Mouse (Mus musculus): ENCODE results near the gene Nfatc4. TPM values are rescaled to one million over a fixed set of nuclear protein-coding genes. Genes with fewer than 3 reads are reported as not detected.

Gene Nfatc4
- polyA plus RNA-seq, 1 experiment = 0.58 TPM

- no peak overlapping the region for H3K27ac ChIP-seq (ENCODE audit: control insufficient read depth, insufficient read depth, low read depth, low read length)
- peaks cover 6% of the 10 kb centered on the region for H3K4me1 ChIP-seq (ENCODE audit: control insufficient read depth, insufficient read depth, low read length)
- peak; percentile 89 for TF ChIP-seq CTCF (IDR thresholded peaks at IDR 0.05; ENCODE audit: control insufficient read depth, insufficient read depth, insufficient replicate concordance, low read depth, low read length)
- TF ChIP-seq POLR2A (IDR thresholded peaks at IDR 0.05; ENCODE audit: control insufficient read depth, low read depth, low read length) = no peak
- no peaks in the 10 kb centered on the region for H3K36me3 ChIP-seq (ENCODE audit: control insufficient read depth, insufficient read depth, low read length)
- H3K4me3 ChIP-seq (ENCODE audit: control insufficient read depth, low read depth, low read length) = no peak overlapping the region
- H3K27me3 ChIP-seq (ENCODE audit: control insufficient read depth, insufficient read depth, low read length) = no peaks in the 10 kb centered on the region
Measured at GRCm38 (mm10) chr14:55781310-55781709, 41.6 kb upstream of the Nfatc4 start.

- no peak for TF ChIP-seq CTCF (IDR thresholded peaks at IDR 0.05; ENCODE audit: control insufficient read depth, insufficient read depth, insufficient replicate concordance, low read depth, low read length)
- no peak for TF ChIP-seq POLR2A (IDR thresholded peaks at IDR 0.05; ENCODE audit: control insufficient read depth, low read depth, low read length)
- H3K27me3 ChIP-seq (ENCODE audit: control insufficient read depth, insufficient read depth, low read length) = no peaks in the 10 kb centered on the region
- H3K27ac ChIP-seq (ENCODE audit: control insufficient read depth, insufficient read depth, low read depth, low read length) = no peak overlapping the region
- no peaks in the 10 kb centered on the region for H3K36me3 ChIP-seq (ENCODE audit: control insufficient read depth, insufficient read depth, low read length)
- no peak overlapping the region for H3K4me3 ChIP-seq (ENCODE audit: control insufficient read depth, low read depth, low read length)
- peaks cover 6% of the 10 kb centered on the region for H3K4me1 ChIP-seq (ENCODE audit: control insufficient read depth, insufficient read depth, low read length)
Measured at GRCm38 (mm10) chr14:55782361-55782960, 40.5 kb upstream of the Nfatc4 start.

GRCm38 (mm10) chr14:55783171-55783957, 39.6 kb upstream of the Nfatc4 start:
- TF ChIP-seq CTCF (IDR thresholded peaks at IDR 0.05; ENCODE audit: control insufficient read depth, insufficient read depth, insufficient replicate concordance, low read depth, low read length) (no peak), POLR2A (IDR thresholded peaks at IDR 0.05; ENCODE audit: control insufficient read depth, low read depth, low read length) (no peak)
- Histone ChIP-seq H3K4me1 (ENCODE audit: control insufficient read depth, insufficient read depth, low read length) (peaks cover 14% of the 10 kb centered on the region), H3K4me3 (ENCODE audit: control insufficient read depth, low read depth, low read length) (peak overlapping the region; percentile 47), H3K27ac (ENCODE audit: control insufficient read depth, insufficient read depth, low read depth, low read length) (no peak overlapping the region), H3K27me3 (ENCODE audit: control insufficient read depth, insufficient read depth, low read length) (no peaks in the 10 kb centered on the region), H3K36me3 (ENCODE audit: control insufficient read depth, insufficient read depth, low read length) (no peaks in the 10 kb centered on the region)

- TF ChIP-seq CTCF (IDR thresholded peaks at IDR 0.05; ENCODE audit: control insufficient read depth, insufficient read depth, insufficient replicate concordance, low read depth, low read length) (no peak), POLR2A (IDR thresholded peaks at IDR 0.05; ENCODE audit: control insufficient read depth, low read depth, low read length) (no peak)
- Histone ChIP-seq H3K4me1 (ENCODE audit: control insufficient read depth, insufficient read depth, low read length) (peaks cover 20% of the 10 kb centered on the region), H3K27ac (ENCODE audit: control insufficient read depth, insufficient read depth, low read depth, low read length) (no peak within 1 kb of the TSS), H3K27me3 (ENCODE audit: control insufficient read depth, insufficient read depth, low read length) (no peaks in the 10 kb centered on the region), H3K36me3 (ENCODE audit: control insufficient read depth, insufficient read depth, low read length) (no peaks in the 10 kb centered on the region), H3K4me3 (ENCODE audit: control insufficient read depth, low read depth, low read length) (peak within 1 kb of the TSS; percentile 47)
Measured at GRCm38 (mm10) chr14:55783958-55784235, 39.0 kb upstream of the Nfatc4 start, which contains the start of gene Adcy4. Adcy4 (minus strand) TSS chr14:55784095.

- Histone ChIP-seq H3K36me3 (ENCODE audit: control insufficient read depth, insufficient read depth, low read length) (no peaks in the 10 kb centered on the region), H3K4me3 (ENCODE audit: control insufficient read depth, low read depth, low read length) (no peak overlapping the region), H3K4me1 (ENCODE audit: control insufficient read depth, insufficient read depth, low read length) (peaks cover 20% of the 10 kb centered on the region), H3K27ac (ENCODE audit: control insufficient read depth, insufficient read depth, low read depth, low read length) (no peak overlapping the region), H3K27me3 (ENCODE audit: control insufficient read depth, insufficient read depth, low read length) (no peaks in the 10 kb centered on the region)
- TF ChIP-seq CTCF (IDR thresholded peaks at IDR 0.05; ENCODE audit: control insufficient read depth, insufficient read depth, insufficient replicate concordance, low read depth, low read length) (no peak), POLR2A (IDR thresholded peaks at IDR 0.05; ENCODE audit: control insufficient read depth, low read depth, low read length) (no peak)
Measured at GRCm38 (mm10) chr14:55785195-55785594, 37.7 kb upstream of the Nfatc4 start.

GRCm38 (mm10) chr14:55787731-55788130, 35.2 kb upstream of the Nfatc4 start:
- Histone ChIP-seq H3K4me3 (ENCODE audit: control insufficient read depth, low read depth, low read length) (peak overlapping the region; percentile 75), H3K4me1 (ENCODE audit: control insufficient read depth, insufficient read depth, low read length) (peaks cover 20% of the 10 kb centered on the region), H3K27ac (ENCODE audit: control insufficient read depth, insufficient read depth, low read depth, low read length) (no peak overlapping the region), H3K27me3 (ENCODE audit: control insufficient read depth, insufficient read depth, low read length) (no peaks in the 10 kb centered on the region), H3K36me3 (ENCODE audit: control insufficient read depth, insufficient read depth, low read length) (no peaks in the 10 kb centered on the region)
- TF ChIP-seq CTCF (IDR thresholded peaks at IDR 0.05; ENCODE audit: control insufficient read depth, insufficient read depth, insufficient replicate concordance, low read depth, low read length) (no peak), POLR2A (IDR thresholded peaks at IDR 0.05; ENCODE audit: control insufficient read depth, low read depth, low read length) (no peak)

- H3K36me3 ChIP-seq (ENCODE audit: control insufficient read depth, insufficient read depth, low read length) = no peaks in the 10 kb centered on the region
- TF ChIP-seq POLR2A (IDR thresholded peaks at IDR 0.05; ENCODE audit: control insufficient read depth, low read depth, low read length) (no peak), CTCF (IDR thresholded peaks at IDR 0.05; ENCODE audit: control insufficient read depth, insufficient read depth, insufficient replicate concordance, low read depth, low read length) (no peak)
- H3K27ac ChIP-seq (ENCODE audit: control insufficient read depth, insufficient read depth, low read depth, low read length) = no peak within 1 kb of the TSS
- peaks cover 20% of the 10 kb centered on the region for H3K4me1 ChIP-seq (ENCODE audit: control insufficient read depth, insufficient read depth, low read length)
- peak within 1 kb of the TSS; percentile 75 for H3K4me3 ChIP-seq (ENCODE audit: control insufficient read depth, low read depth, low read length)
- no peaks in the 10 kb centered on the region for H3K27me3 ChIP-seq (ENCODE audit: control insufficient read depth, insufficient read depth, low read length)
Measured at GRCm38 (mm10) chr14:55788256-55789050, 34.5 kb upstream of the Nfatc4 start, which contains the start of gene Ripk3. Ripk3 (minus strand) TSS chr14:55788865.
